Mouse (Mus musculus): ENCODE data around the gene B3glct. TPM values are rescaled to one million over a fixed set of nuclear protein-coding genes. Genes with fewer than 3 reads are reported as not detected.

The B3glct gene
- polyA plus RNA-seq, 1 experiment from 2014 or later: 15.1 TPM

GRCm38 (mm10) chr5:149677196-149677595 lies 834 bp upstream of the B3glct start:
- ATAC-seq (ENCODE audit: insufficient number of reproducible peaks, insufficient read depth, low FRiP score, low TSS enrichment, low read depth): no peak
- Histone ChIP-seq H3K4me1 (replicated peaks) (peaks cover 27% of the 10 kb centered on the region), H3K4me3 (replicated peaks) (no peak overlapping the region), H3K27me3 (0 out of 2 replicates have a peak, but pooled peaks cover 3% of the 10 kb centered on the region), H3K9ac (replicated peaks) (no peak overlapping the region), H3K4me2 (no peak overlapping the region), H3K9me3 (0 out of 2 replicates have a peak, but pooled peaks cover under 1% of the 10 kb centered on the region), H3K27ac (no peak overlapping the region), H3K36me3 (no peaks in the 10 kb centered on the region)
- WGBS: 89% methylated on average over 3 of the region's 3 CpGs

GRCm38 (mm10) chr5:149678990-149679348 lies 939 bp downstream of the B3glct start:
- no peak; the same call in none of the 2 replicates for ATAC-seq (ENCODE audit: insufficient number of reproducible peaks, insufficient read depth, low FRiP score, low TSS enrichment, low read depth)
- Histone ChIP-seq H3K4me3 (replicated peaks) (peak overlapping the region; percentile 76), H3K27ac (peak overlapping the region; percentile 29; the same call in 1 of the 2 replicates), H3K4me1 (replicated peaks) (peaks cover 22% of the 10 kb centered on the region), H3K36me3 (no peaks in the 10 kb centered on the region), H3K27me3 (0 out of 2 replicates have a peak, but pooled peaks cover 3% of the 10 kb centered on the region), H3K9me3 (no peaks in the 10 kb centered on the region), H3K9ac (replicated peaks) (peak overlapping the region; percentile 83), H3K4me2 (peak overlapping the region; percentile 97)
- under 1% methylated on average over 15 of the region's 15 CpGs for WGBS

- H3K27me3 ChIP-seq: 0 out of 2 replicates have a peak, but pooled peaks cover 3% of the 10 kb centered on the region
- H3K4me2 ChIP-seq: peak overlapping the region; percentile 97
- H3K9me3 ChIP-seq: no peaks in the 10 kb centered on the region
- H3K27ac ChIP-seq: peak overlapping the region; percentile 29; the same call in 1 of the 2 replicates
- H3K36me3 ChIP-seq: no peaks in the 10 kb centered on the region
- H3K4me1 ChIP-seq (replicated peaks): peaks cover 18% of the 10 kb centered on the region
- ATAC-seq (ENCODE audit: insufficient number of reproducible peaks, insufficient read depth, low FRiP score, low TSS enrichment, low read depth): no peak
- H3K4me3 ChIP-seq (replicated peaks): peak overlapping the region; percentile 76
- peak overlapping the region; percentile 83 for H3K9ac ChIP-seq (replicated peaks)
- 5% methylated on average over 12 of the region's 12 CpGs for WGBS
These were observed 1.3 kb downstream of the B3glct start for GRCm38 (mm10) chr5:149679362-149679761.

GRCm38 (mm10) chr5:149679886-149680285 lies 1.9 kb downstream of the B3glct start:
- H3K27ac ChIP-seq: no peak overlapping the region
- H3K27me3 ChIP-seq: 0 out of 2 replicates have a peak, but pooled peaks cover 3% of the 10 kb centered on the region
- 51% methylated on average over 7 of the region's 7 CpGs for WGBS
- H3K4me2 ChIP-seq: no peak overlapping the region
- ATAC-seq (ENCODE audit: insufficient number of reproducible peaks, insufficient read depth, low FRiP score, low TSS enrichment, low read depth): no peak
- no peak overlapping the region for H3K4me3 ChIP-seq (replicated peaks)
- no peaks in the 10 kb centered on the region for H3K36me3 ChIP-seq
- H3K4me1 ChIP-seq (replicated peaks): peaks cover 18% of the 10 kb centered on the region
- H3K9ac ChIP-seq (replicated peaks): no peak overlapping the region
- H3K9me3 ChIP-seq: no peaks in the 10 kb centered on the region

GRCm38 (mm10) chr5:149680946-149681345 lies 2.9 kb downstream of the B3glct start:
- ATAC-seq (ENCODE audit: insufficient number of reproducible peaks, insufficient read depth, low FRiP score, low TSS enrichment, low read depth): no peak
- WGBS: 40% methylated on average over 5 of the region's 5 CpGs
- Histone ChIP-seq H3K9ac (replicated peaks) (no peak overlapping the region), H3K4me2 (no peak overlapping the region), H3K9me3 (no peaks in the 10 kb centered on the region), H3K36me3 (no peaks in the 10 kb centered on the region), H3K4me3 (replicated peaks) (no peak overlapping the region), H3K4me1 (replicated peaks) (peaks cover 18% of the 10 kb centered on the region), H3K27ac (0 out of 2 replicates have a peak overlapping the region, but pooled peaks have one; percentile 45), H3K27me3 (0 out of 2 replicates have a peak, but pooled peaks cover 3% of the 10 kb centered on the region)

GRCm38 (mm10) chr5:149689860-149690259 lies 11.8 kb downstream of the B3glct start:
- Histone ChIP-seq H3K27ac (no peak overlapping the region), H3K4me1 (replicated peaks) (peaks cover 5% of the 10 kb centered on the region; the same call in 1 of the 2 replicates), H3K4me3 (replicated peaks) (no peak overlapping the region), H3K9ac (replicated peaks) (no peak overlapping the region), H3K27me3 (no peaks in the 10 kb centered on the region), H3K36me3 (no peaks in the 10 kb centered on the region), H3K9me3 (peaks cover 5% of the 10 kb centered on the region; the same call in 1 of the 2 replicates), H3K4me2 (no peak overlapping the region)
- no peak for ATAC-seq (ENCODE audit: insufficient number of reproducible peaks, insufficient read depth, low FRiP score, low TSS enrichment, low read depth)
- 65% methylated on average over 5 of the region's 5 CpGs for WGBS

GRCm38 (mm10) chr5:149692548-149692947 lies 14.5 kb downstream of the B3glct start:
- peaks cover 5% of the 10 kb centered on the region; the same call in 1 of the 2 replicates for H3K4me1 ChIP-seq (replicated peaks)
- no peak overlapping the region for H3K4me3 ChIP-seq (replicated peaks)
- H3K4me2 ChIP-seq: no peak overlapping the region
- no peak for ATAC-seq (ENCODE audit: insufficient number of reproducible peaks, insufficient read depth, low FRiP score, low TSS enrichment, low read depth)
- peaks cover 6% of the 10 kb centered on the region for H3K36me3 ChIP-seq
- H3K27me3 ChIP-seq: no peaks in the 10 kb centered on the region
- H3K9me3 ChIP-seq: peaks cover 5% of the 10 kb centered on the region; the same call in 1 of the 2 replicates
- H3K9ac ChIP-seq (replicated peaks): no peak overlapping the region
- no peak overlapping the region for H3K27ac ChIP-seq
- WGBS: 79% methylated on average over 11 of the region's 11 CpGs

GRCm38 (mm10) chr5:149693200-149693599 lies 15.2 kb downstream of the B3glct start:
- H3K4me3 ChIP-seq (replicated peaks): no peak overlapping the region
- peaks cover 5% of the 10 kb centered on the region; the same call in 1 of the 2 replicates for H3K9me3 ChIP-seq
- H3K4me1 ChIP-seq (replicated peaks): peaks cover 5% of the 10 kb centered on the region; the same call in 1 of the 2 replicates
- H3K27me3 ChIP-seq: no peaks in the 10 kb centered on the region
- 83% methylated on average over 2 of the region's 2 CpGs for WGBS
- H3K36me3 ChIP-seq: peaks cover 11% of the 10 kb centered on the region
- H3K4me2 ChIP-seq: no peak overlapping the region
- no peak overlapping the region for H3K27ac ChIP-seq
- H3K9ac ChIP-seq (replicated peaks): no peak overlapping the region
- no peak for ATAC-seq (ENCODE audit: insufficient number of reproducible peaks, insufficient read depth, low FRiP score, low TSS enrichment, low read depth)

GRCm38 (mm10) chr5:149693968-149694367 lies 15.9 kb downstream of the B3glct start:
- peaks cover 5% of the 10 kb centered on the region; the same call in 1 of the 2 replicates for H3K9me3 ChIP-seq
- no peak overlapping the region for H3K4me2 ChIP-seq
- H3K9ac ChIP-seq (replicated peaks): no peak overlapping the region
- peaks cover 5% of the 10 kb centered on the region; the same call in 1 of the 2 replicates for H3K4me1 ChIP-seq (replicated peaks)
- H3K27me3 ChIP-seq: no peaks in the 10 kb centered on the region
- no peak overlapping the region for H3K27ac ChIP-seq
- no peak overlapping the region for H3K4me3 ChIP-seq (replicated peaks)
- peaks cover 11% of the 10 kb centered on the region for H3K36me3 ChIP-seq
- 78% methylated on average over 3 of the region's 3 CpGs for WGBS
- ATAC-seq (ENCODE audit: insufficient number of reproducible peaks, insufficient read depth, low FRiP score, low TSS enrichment, low read depth): no peak

- Histone ChIP-seq H3K4me1 (replicated peaks) (no peaks in the 10 kb centered on the region), H3K27me3 (no peaks in the 10 kb centered on the region), H3K27ac (no peak overlapping the region), H3K4me2 (no peak overlapping the region), H3K4me3 (replicated peaks) (no peak overlapping the region), H3K9ac (replicated peaks) (no peak overlapping the region), H3K36me3 (peaks cover 11% of the 10 kb centered on the region), H3K9me3 (peaks cover 5% of the 10 kb centered on the region; the same call in 1 of the 2 replicates)
- 83% methylated on average over 18 of the region's 18 CpGs for WGBS
- no peak for ATAC-seq (ENCODE audit: insufficient number of reproducible peaks, insufficient read depth, low FRiP score, low TSS enrichment, low read depth)
These were observed 17.2 kb downstream of the B3glct start for GRCm38 (mm10) chr5:149695077-149695750.

GRCm38 (mm10) chr5:149702770-149703169 lies 24.7 kb downstream of the B3glct start:
- no peak for ATAC-seq (ENCODE audit: insufficient number of reproducible peaks, insufficient read depth, low FRiP score, low TSS enrichment, low read depth)
- H3K9ac ChIP-seq (replicated peaks): no peak overlapping the region
- no peaks in the 10 kb centered on the region for H3K27me3 ChIP-seq
- no peak overlapping the region for H3K4me3 ChIP-seq (replicated peaks)
- peaks cover 4% of the 10 kb centered on the region; the same call in 1 of the 2 replicates for H3K9me3 ChIP-seq
- no peak overlapping the region for H3K4me2 ChIP-seq
- H3K27ac ChIP-seq: no peak overlapping the region
- H3K4me1 ChIP-seq (replicated peaks): no peaks in the 10 kb centered on the region
- H3K36me3 ChIP-seq: peaks cover 22% of the 10 kb centered on the region
